26 mouse cellular contexts compared by ENCODE assay signal in genomic region chr5:42239291-42239690, GRCm38 (mm10).
DNase-seq lines count a peak whose midpoint lies in the region; ATAC-seq lines count a peak whose summit lies in the region.
"Had no signal": no experiment of that assay in that cellular context is flagged by ENCODE, and none has a peak within 500 bp of the region (broad histone marks: within the 10 kb centered on the region; RNA-seq: fewer than 3 reads in every experiment).

No protein-coding gene starts in this region.

- ATAC-seq in frontal cortex, adult (ENCODE audit: low TSS enrichment) = peak; percentile 82
- ATAC-seq in heart, embryonic 12.5 days (ENCODE audit: insufficient number of reproducible peaks, low FRiP score) = no peak
- ATAC-seq: forebrain, embryonic 15.5 days; inflammation-experienced regulatory T-cells, adult 6 months; liver, embryonic 12.5 days had no signal

- no peak for DNase-seq in frontal cortex, postnatal 10 days (ENCODE audit: low spot score in 2 of 2)
- peak; percentile 21 to 33 for DNase-seq in left cerebral cortex, adult 18-20 months (ENCODE audit: low spot score in 2 of 2)
- no peak for DNase-seq in left cerebral cortex, postnatal 4 days
- DNase-seq in layer of hippocampus, adult 8-10 months (ENCODE audit: low spot score in 2 of 2) = peak; percentile 13 to 32
- DNase-seq in right cerebral cortex, postnatal 36 days (ENCODE audit: low spot score in 2 of 2) = peak; percentile 16 to 17
- DNase-seq: adrenal gland, postnatal 10 days; cerebellum, adult 8-10 months; cerebellum, postnatal 36 days; heart, postnatal 36 days; kidney, adult 2 months; lung, adult 18-20 months; lung, postnatal 10 days; thymus, adult 18-20 months; thymus, postnatal 36 days had no signal

- no peak overlapping the region for H3K4me2 ChIP-seq in heart, embryonic 12.5 days
- H3K4me2 ChIP-seq: embryonic facial prominence, embryonic 15.5 days; forebrain, embryonic 15.5 days; heart, embryonic 15.5 days; hindbrain, embryonic 14.5 days; limb, embryonic 13.5 days; liver, embryonic 12.5 days; midbrain, embryonic 11.5 days; stomach, embryonic 15.5 days had no signal

- intact Hi-C loops in left cerebral cortex, postnatal 4 days (cut with DNase I) = no loop called here

- no peaks in the 10 kb centered on the region for H3K4me1 ChIP-seq in heart, embryonic 12.5 days (replicated peaks)
- H3K4me1 ChIP-seq: embryonic facial prominence, embryonic 15.5 days; forebrain, embryonic 15.5 days; heart, embryonic 15.5 days; limb, embryonic 13.5 days; liver, embryonic 12.5 days; stomach, embryonic 15.5 days had no signal

- H3K27me3 ChIP-seq in heart, embryonic 12.5 days (replicated peaks) = no peaks in the 10 kb centered on the region
- H3K27me3 ChIP-seq: embryonic facial prominence, embryonic 15.5 days; forebrain, embryonic 15.5 days; heart, embryonic 15.5 days; limb, embryonic 13.5 days; liver, embryonic 12.5 days; stomach, embryonic 15.5 days had no signal

- H3K4me3 ChIP-seq in heart, embryonic 12.5 days = no peak overlapping the region
- H3K4me3 ChIP-seq: embryonic facial prominence, embryonic 15.5 days; forebrain, embryonic 15.5 days; heart, embryonic 15.5 days; limb, embryonic 13.5 days; liver, embryonic 12.5 days; stomach, embryonic 15.5 days had no signal

- H3K36me3 ChIP-seq in heart, embryonic 12.5 days = no peaks in the 10 kb centered on the region
- H3K36me3 ChIP-seq: embryonic facial prominence, embryonic 15.5 days; forebrain, embryonic 15.5 days; heart, embryonic 15.5 days; limb, embryonic 13.5 days; liver, embryonic 12.5 days; stomach, embryonic 15.5 days had no signal

- no peak overlapping the region for H3K9ac ChIP-seq in heart, embryonic 12.5 days
- H3K9ac ChIP-seq: embryonic facial prominence, embryonic 15.5 days; forebrain, embryonic 15.5 days; heart, embryonic 15.5 days; hindbrain, embryonic 14.5 days; limb, embryonic 13.5 days; liver, embryonic 12.5 days; stomach, embryonic 15.5 days had no signal

- WGBS in heart, embryonic 12.5 days = 72% methylated on average over 5 of the region's 5 CpGs

- no peak overlapping the region for H3K27ac ChIP-seq in heart, embryonic 12.5 days (ENCODE audit: poor library complexity, severe bottlenecking)
- H3K27ac ChIP-seq: embryonic facial prominence, embryonic 15.5 days; forebrain, embryonic 15.5 days; heart, embryonic 15.5 days; hindbrain, embryonic 14.5 days; kidney, postnatal 0 days; limb, embryonic 13.5 days; liver, embryonic 12.5 days; stomach, embryonic 15.5 days had no signal

- no peaks in the 10 kb centered on the region for H3K9me3 ChIP-seq in heart, embryonic 12.5 days (replicated peaks)
- H3K9me3 ChIP-seq: embryonic facial prominence, embryonic 15.5 days; forebrain, embryonic 15.5 days; heart, embryonic 15.5 days; limb, embryonic 13.5 days; liver, embryonic 12.5 days; stomach, embryonic 15.5 days had no signal

Comparison
In these comparisons a context has a peak if more than half of its experiments do, and no peak if none do; other contexts are left out.
1. DNase-seq: peak in left cerebral cortex, adult 18-20 months (2 of 2), layer of hippocampus, adult 8-10 months (2 of 2) and right cerebral cortex, postnatal 36 days (2 of 2); none in frontal cortex, postnatal 10 days (0 of 2) and left cerebral cortex, postnatal 4 days (single experiment).